Mouse (Mus musculus) gastrocnemius, postnatal 10 days (tissue): ENCODE results near the gene Olfr463. TPM values are rescaled to one million over a fixed set of nuclear protein-coding genes. Genes with fewer than 3 reads are reported as not detected.
A peak's percentile ranks its signal among the peaks of the same experiment; 100 is the strongest.
"Not testable (repeated sequence)": the region's sequence is repeated elsewhere in the genome, so short reads cannot be mapped to it uniquely, and the experiment has no call there.

Source experiments
- DNase-seq: peaks from one replicate; pipeline ENCODE4 v3.0.0; 2021; ENCODE audit warnings: mixed read lengths
- long read RNA-seq, 2 experiments: library from polyadenylated mRNA; stranded (forward); transcript quantifications; one replicate each; pipeline ENCODE4 v2.0.0; 2021
- total RNA-seq, 2 experiments: library from RNA; stranded (reverse); gene quantifications; 2 replicates each; pipeline ENCODE4 v1.2.3; 2021

Gene Olfr463
- not detected for total RNA-seq
- long read RNA-seq, experiment 1 = 0 reads
- long read RNA-seq, experiment 2 = 0 reads

GRCm38 (mm10) chr11:87897287-87897686, at the start of gene Olfr463:
TSS of gene Olfr463 (minus strand) at chr11:87897387.
- no peak for DNase-seq

GRCm38 (mm10) chr11:87935467-87935866, 38.3 kb upstream of the Olfr463 start:
- DNase-seq = no peak

GRCm38 (mm10) chr11:87933731-87934130, 36.5 kb upstream of the Olfr463 start:
- no peak for DNase-seq

GRCm38 (mm10) chr11:87930348-87930747, 33.2 kb upstream of the Olfr463 start:
- no peak for DNase-seq

GRCm38 (mm10) chr11:87920966-87921365, 23.8 kb upstream of the Olfr463 start, which contains the start of gene Olfr464:
TSS of gene Olfr464 (minus strand) at chr11:87920967.
- DNase-seq = peak; percentile 28

- no peak for DNase-seq
Measured at GRCm38 (mm10) chr11:87920301-87920700, 23.1 kb upstream of the Olfr463 start.

GRCm38 (mm10) chr11:87916005-87916404, 18.8 kb upstream of the Olfr463 start:
- DNase-seq = no peak

GRCm38 (mm10) chr11:87904331-87904730, 7.1 kb upstream of the Olfr463 start:
- no peak for DNase-seq

- DNase-seq = no peak
Measured at GRCm38 (mm10) chr11:87892168-87892567, 5.0 kb downstream of the Olfr463 start, which contains the start of gene Olfr462. TSS of gene Olfr462 (minus strand) at chr11:87892268.

- no peak for DNase-seq
Measured at GRCm38 (mm10) chr11:87884856-87885255, 12.3 kb downstream of the Olfr463 start.

- DNase-seq = no peak
Measured at GRCm38 (mm10) chr11:87883493-87883892, 13.7 kb downstream of the Olfr463 start.

- DNase-seq = no peak
Measured at GRCm38 (mm10) chr11:87881714-87882113, 15.5 kb downstream of the Olfr463 start.

- no peak for DNase-seq
Measured at GRCm38 (mm10) chr11:87879826-87880225, 17.4 kb downstream of the Olfr463 start.

GRCm38 (mm10) chr11:87875436-87875835, 21.8 kb downstream of the Olfr463 start, which contains the start of gene Epx:
TSS of gene Epx (minus strand) at chr11:87875536.
- DNase-seq = no peak

- DNase-seq = no peak
Measured at GRCm38 (mm10) chr11:87871766-87872165, 25.4 kb downstream of the Olfr463 start.

- DNase-seq = no peak
Measured at GRCm38 (mm10) chr11:87870096-87870495, 27.1 kb downstream of the Olfr463 start.

GRCm38 (mm10) chr11:87866891-87867290, 30.3 kb downstream of the Olfr463 start:
- not testable (repeated sequence) for DNase-seq

GRCm38 (mm10) chr11:87862805-87863204, 34.4 kb downstream of the Olfr463 start:
- DNase-seq = no peak

GRCm38 (mm10) chr11:87860426-87860825, 36.8 kb downstream of the Olfr463 start:
- DNase-seq = no peak

GRCm38 (mm10) chr11:87859273-87859672, 37.9 kb downstream of the Olfr463 start:
- no peak for DNase-seq

GRCm38 (mm10) chr11:87854550-87854949, 42.6 kb downstream of the Olfr463 start:
- no peak for DNase-seq

- DNase-seq = no peak
Measured at GRCm38 (mm10) chr11:87853597-87853954, 43.6 kb downstream of the Olfr463 start.

GRCm38 (mm10) chr11:87852690-87853596, 44.2 kb downstream of the Olfr463 start, which contains the start of gene Mks1:
TSS of gene Mks1 (plus strand) at chr11:87853215.
- DNase-seq = peak; percentile 93

GRCm38 (mm10) chr11:87847884-87848283, 49.3 kb downstream of the Olfr463 start:
- no peak for DNase-seq
